Mouse (Mus musculus) ES-CJ7 (cell line): ENCODE measurements around the gene Akap1.
"Not testable (repeated sequence)": the region's sequence is repeated elsewhere in the genome, so short reads cannot be mapped to it uniquely, and the experiment has no call there.

Experiments used
- DNase-seq: peaks from one replicate; pipeline ENCODE4 v3.0.0; 2011; ENCODE audit warnings: low read depth, low spot score

Akap1 gene

GRCm38 (mm10) chr11:88864458-88865197 is at the start of gene Akap1:
Akap1 (minus strand) TSS chr11:88864586.
- peak; percentile 99 for DNase-seq

GRCm38 (mm10) chr11:88909388-88910036 is 45.1 kb upstream of the Akap1 start:
- no peak for DNase-seq

GRCm38 (mm10) chr11:88908557-88909211 is 44.3 kb upstream of the Akap1 start:
- peak; percentile 79 for DNase-seq

- DNase-seq = no peak
These were observed 43.5 kb upstream of the Akap1 start for GRCm38 (mm10) chr11:88907886-88908285.

- peak; percentile 91 for DNase-seq
These were observed 41.2 kb upstream of the Akap1 start for GRCm38 (mm10) chr11:88905621-88906020.

- DNase-seq = no peak
These were observed 39.7 kb upstream of the Akap1 start for GRCm38 (mm10) chr11:88904080-88904479.

GRCm38 (mm10) chr11:88902762-88903161 is 38.4 kb upstream of the Akap1 start:
- DNase-seq = no peak

- DNase-seq = no peak
These were observed 37.0 kb upstream of the Akap1 start for GRCm38 (mm10) chr11:88901341-88901802.

- DNase-seq = no peak
These were observed 35.2 kb upstream of the Akap1 start for GRCm38 (mm10) chr11:88899561-88899960.

- no peak for DNase-seq
These were observed 34.0 kb upstream of the Akap1 start for GRCm38 (mm10) chr11:88898380-88898763.

- DNase-seq = peak; percentile 86
These were observed 33.4 kb upstream of the Akap1 start for GRCm38 (mm10) chr11:88897624-88898379.

GRCm38 (mm10) chr11:88895800-88896232 is 31.4 kb upstream of the Akap1 start:
- DNase-seq = not testable (repeated sequence)

GRCm38 (mm10) chr11:88895235-88895634 is 30.8 kb upstream of the Akap1 start:
- DNase-seq = not testable (repeated sequence)

- DNase-seq = not testable (repeated sequence)
These were observed 29.9 kb upstream of the Akap1 start for GRCm38 (mm10) chr11:88894279-88894678.

GRCm38 (mm10) chr11:88893501-88893900 is 29.1 kb upstream of the Akap1 start:
- not testable (repeated sequence) for DNase-seq

GRCm38 (mm10) chr11:88892789-88893188 is 28.4 kb upstream of the Akap1 start:
- DNase-seq = not testable (repeated sequence)

GRCm38 (mm10) chr11:88891921-88892561 is 27.7 kb upstream of the Akap1 start:
- DNase-seq = not testable (repeated sequence)

GRCm38 (mm10) chr11:88891446-88891845 is 27.1 kb upstream of the Akap1 start:
- not testable (repeated sequence) for DNase-seq

- not testable (repeated sequence) for DNase-seq
These were observed 26.5 kb upstream of the Akap1 start for GRCm38 (mm10) chr11:88890904-88891303.

GRCm38 (mm10) chr11:88888996-88889395 is 24.6 kb upstream of the Akap1 start:
- DNase-seq = peak; percentile 44
